Mouse (Mus musculus) lung, postnatal 0 days (tissue): ENCODE results near the gene Utp4. TPM values are rescaled to one million over a fixed set of nuclear protein-coding genes. Genes with fewer than 3 reads are reported as not detected.
A peak's percentile ranks its signal among the peaks of the same experiment; 100 is the strongest.

Experiments
- ATAC-seq: fragments of 200-750 bp; cut with Nextera tagmentation; 2 replicates; pipeline ENCODE4 v1.8.0; 2017; ENCODE audit warnings: moderate library complexity
- DNase-seq: peaks from one replicate; pipeline ENCODE4 v3.0.0-alpha.2; 2016; ENCODE audit warnings: low spot score
- H3K27ac ChIP-seq: fragments of 300-500 bp; sonication (generic); 2 replicates; pipeline ENCODE4 v1.5.1; 2014; ENCODE audit warnings: antibody characterized with exemption, mild to moderate bottlenecking, low read length, mixed read lengths
- H3K27me3 ChIP-seq: fragments of 300-500 bp; sonication (generic); replicated peaks from 2 replicates; pipeline ENCODE4 v1.6.1; 2014; ENCODE audit warnings: low read length, mixed read lengths; ENCODE audit not compliant: insufficient read depth
- H3K36me3 ChIP-seq: fragments of 300-500 bp; sonication (generic); 2 replicates; pipeline ENCODE4 v1.6.1; 2014; ENCODE audit warnings: low read length, mixed read lengths; ENCODE audit not compliant: insufficient read depth
- H3K4me1 ChIP-seq: fragments of 300-500 bp; sonication (generic); 2 replicates; pipeline ENCODE4 v1.6.1; 2014; ENCODE audit warnings: antibody characterized with exemption, low read depth, low read length, mixed read lengths; ENCODE audit not compliant: insufficient read depth
- H3K4me2 ChIP-seq: fragments of 300-500 bp; sonication (generic); replicated peaks from 2 replicates; pipeline ENCODE4 v1.6.1; 2014; ENCODE audit warnings: low read depth, mild to moderate bottlenecking, low read length, moderate library complexity, mixed read lengths
- H3K4me3 ChIP-seq: fragments of 300-500 bp; sonication (generic); 2 replicates; pipeline ENCODE4 v1.5.1; 2014; ENCODE audit warnings: low read depth, low read length
- H3K9ac ChIP-seq: fragments of 300-500 bp; sonication (generic); replicated peaks from 2 replicates; pipeline ENCODE4 v1.6.1; 2014; ENCODE audit warnings: low read depth, mild to moderate bottlenecking
- H3K9me3 ChIP-seq: fragments of 300-500 bp; sonication (generic); 2 replicates; pipeline ENCODE4 v1.6.1; 2016; ENCODE audit warnings: low read length, mixed read lengths
- CTCF ChIP-seq: IDR thresholded peaks from 2 replicates; pipeline ENCODE4 v1.5.1; 2016; ENCODE audit warnings: antibody characterized with exemption, mild to moderate bottlenecking
- EP300 ChIP-seq: IDR thresholded peaks from 2 replicates; pipeline ENCODE4 v1.6.1; 2016; ENCODE audit warnings: antibody characterized with exemption, mild to moderate bottlenecking, control low read depth
- WGBS: fragments of 180-500 bp; shearing (Covaris S2); extraction: QIAGEN DNeasy Blood & Tissue Kit; methylation state at CpG from one replicate; pipeline ENCODE4 v1.1.7; 2014; 5-methylcytosine and 5-hydroxymethylcytosine counted together
- polyA plus RNA-seq: library from polyadenylated mRNA; unstranded; fragments of >200 nt; fragmentation: Nextera tagmentation; extraction: Ambion mirVana; gene quantifications from 2 replicates; pipeline ENCODE4 v1.2.1, GENCODE M21; 2015

Utp4 gene
- polyA plus RNA-seq, 1 experiment from 2014 or later: 26.7 TPM

DNA sequence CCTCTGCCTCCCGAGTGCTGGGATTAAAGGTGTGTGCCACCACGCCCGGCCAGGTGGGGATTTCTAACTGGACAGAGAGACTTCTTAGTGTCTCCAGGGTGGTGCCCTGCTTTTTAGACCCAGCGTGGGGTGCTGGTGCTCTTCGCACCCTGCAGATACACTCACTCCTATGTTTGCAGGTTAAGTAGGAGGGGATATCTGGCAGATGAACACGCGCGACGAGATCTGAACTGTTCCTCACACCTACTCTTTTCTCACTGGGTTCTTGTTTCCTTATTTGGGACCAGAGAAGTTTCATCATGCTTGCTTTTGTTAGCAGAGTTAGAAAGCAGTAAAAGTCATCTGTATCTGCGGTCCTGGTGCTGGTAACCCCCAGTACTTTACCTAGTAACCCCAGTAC lies 20.2 kb downstream of the Utp4 start:
- Histone ChIP-seq H3K27ac (no peak overlapping the region), H3K9me3 (no peaks in the 10 kb centered on the region), H3K36me3 (peaks cover 18% of the 10 kb centered on the region; the same call in 1 of the 2 replicates), H3K9ac (no peak overlapping the region), H3K4me1 (no peaks in the 10 kb centered on the region), H3K4me3 (no peak overlapping the region), H3K4me2 (no peak overlapping the region), H3K27me3 (no peaks in the 10 kb centered on the region)
- DNase-seq (no peak), ATAC-seq (no peak)
- WGBS: 93% methylated on average over 10 of the region's 10 CpGs
- TF ChIP-seq EP300 (no peak), CTCF (no peak)

DNA sequence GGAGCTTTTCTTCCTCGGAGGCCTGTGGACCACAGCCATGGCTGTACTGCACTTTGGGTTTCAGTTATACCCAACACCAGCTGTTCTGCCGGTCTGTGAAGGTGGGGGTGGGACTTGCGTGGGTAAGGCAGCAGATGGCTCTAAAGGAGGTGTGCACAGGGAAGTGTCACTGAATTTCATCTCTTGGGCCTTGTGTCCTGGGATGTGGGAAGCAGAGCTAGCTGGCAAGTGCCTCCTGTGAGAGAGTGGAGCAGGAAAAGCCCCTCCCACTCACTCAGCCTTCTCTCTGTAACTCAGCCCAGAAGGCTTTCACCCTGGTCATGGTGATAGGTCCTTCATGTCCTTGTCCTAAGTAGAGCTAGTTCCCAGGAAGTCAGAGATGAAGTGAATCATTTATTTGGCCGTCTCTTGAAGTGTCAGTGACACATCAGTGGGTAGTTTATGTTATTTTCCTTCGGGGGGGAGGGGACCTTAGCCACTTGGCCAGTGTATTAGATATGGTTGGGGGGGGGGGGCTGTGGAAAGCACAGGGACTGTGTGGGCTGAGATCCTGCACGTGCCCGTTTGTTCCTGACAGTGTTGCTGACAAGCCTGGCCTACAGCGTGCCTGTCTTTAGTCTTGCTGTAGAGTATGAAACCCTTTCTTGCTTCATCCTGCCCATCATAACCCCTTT lies 26.4 kb downstream of the Utp4 start:
- WGBS: 70% methylated on average over 8 of the region's 8 CpGs
- Histone ChIP-seq H3K4me1 (no peaks in the 10 kb centered on the region), H3K9me3 (no peaks in the 10 kb centered on the region), H3K9ac (no peak overlapping the region), H3K4me2 (no peak overlapping the region), H3K4me3 (no peak overlapping the region), H3K36me3 (peaks cover 4% of the 10 kb centered on the region; the same call in 1 of the 2 replicates), H3K27ac (no peak overlapping the region), H3K27me3 (no peaks in the 10 kb centered on the region)
- TF ChIP-seq CTCF: no peak
- TF ChIP-seq EP300: peak; percentile 19; the same call in 1 of the 2 replicates
- DNase-seq (peak; percentile 39), ATAC-seq (peak; percentile 74)

GRCm38 (mm10) chr8:106920395-106920741 lies 26.9 kb downstream of the Utp4 start:
- peak; percentile 41 for TF ChIP-seq CTCF
- TF ChIP-seq EP300: no peak
- Histone ChIP-seq H3K4me2 (no peak overlapping the region), H3K36me3 (peaks cover 4% of the 10 kb centered on the region; the same call in 1 of the 2 replicates), H3K9me3 (no peaks in the 10 kb centered on the region), H3K27me3 (no peaks in the 10 kb centered on the region), H3K9ac (no peak overlapping the region), H3K4me3 (no peak overlapping the region), H3K27ac (no peak overlapping the region), H3K4me1 (no peaks in the 10 kb centered on the region)
- WGBS: 88% methylated on average over 5 of the region's 5 CpGs
- DNase-seq (no peak), ATAC-seq (no peak)

DNA sequence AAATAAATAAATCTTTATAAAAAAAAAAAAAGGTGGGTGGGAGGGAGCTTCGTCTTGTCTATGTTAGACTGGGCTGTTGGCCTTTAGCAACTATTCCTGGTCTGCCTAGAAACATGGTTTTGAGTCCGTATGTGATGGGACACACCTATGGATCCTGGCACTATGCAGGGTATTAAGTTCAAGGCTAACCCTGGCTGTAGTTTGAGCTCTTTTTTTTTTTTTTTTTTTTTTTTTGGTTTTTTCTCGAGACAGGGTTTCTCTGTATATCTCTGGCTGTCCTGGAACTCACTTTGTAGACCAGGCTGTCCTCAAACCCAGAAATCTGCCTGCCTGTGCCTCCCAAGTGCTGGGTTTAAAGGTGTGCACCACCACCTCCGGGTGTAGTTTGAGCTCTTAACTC lies 30.6 kb downstream of the Utp4 start:
- Histone ChIP-seq H3K27ac (no peak overlapping the region), H3K9me3 (no peaks in the 10 kb centered on the region), H3K4me1 (no peaks in the 10 kb centered on the region), H3K9ac (no peak overlapping the region), H3K4me2 (no peak overlapping the region), H3K36me3 (peaks cover 4% of the 10 kb centered on the region; the same call in 1 of the 2 replicates), H3K4me3 (no peak overlapping the region), H3K27me3 (no peaks in the 10 kb centered on the region)
- ATAC-seq: no peak
- WGBS: 90% methylated on average over 4 of the region's 4 CpGs
- TF ChIP-seq EP300: no peak
- no peak for TF ChIP-seq CTCF
- no peak for DNase-seq

DNA sequence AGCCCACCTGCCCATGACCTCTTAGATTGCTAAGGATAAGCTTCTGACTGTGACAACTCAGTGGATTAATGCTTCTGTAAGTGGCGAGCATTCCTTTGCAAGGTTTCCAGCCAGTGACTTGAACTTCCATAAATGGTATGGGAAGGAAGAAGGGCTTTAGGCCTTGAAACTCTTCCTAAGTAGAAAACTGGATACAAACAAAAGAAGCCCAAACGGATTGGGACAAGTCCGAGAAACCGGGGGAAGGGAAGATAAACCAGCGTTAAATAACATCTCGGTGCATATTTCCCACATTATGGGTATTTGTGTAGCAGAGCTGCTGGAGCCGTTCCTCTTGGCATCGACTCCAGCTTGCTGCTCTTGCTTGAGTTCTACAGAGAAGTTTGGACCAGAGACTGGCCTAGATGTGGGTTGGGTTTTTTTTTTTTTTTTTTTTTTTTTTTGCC lies 31.5 kb downstream of the Utp4 start:
- Histone ChIP-seq H3K9ac (no peak overlapping the region), H3K4me2 (no peak overlapping the region), H3K27me3 (no peaks in the 10 kb centered on the region), H3K9me3 (no peaks in the 10 kb centered on the region), H3K4me3 (no peak overlapping the region), H3K4me1 (no peaks in the 10 kb centered on the region), H3K36me3 (peaks cover 4% of the 10 kb centered on the region; the same call in 1 of the 2 replicates), H3K27ac (peak overlapping the region; percentile 47; the same call in 1 of the 2 replicates)
- 53% methylated on average over 8 of the region's 8 CpGs for WGBS
- DNase-seq (peak; percentile 28), ATAC-seq (no peak)
- no peak for TF ChIP-seq EP300
- TF ChIP-seq CTCF: no peak

DNA sequence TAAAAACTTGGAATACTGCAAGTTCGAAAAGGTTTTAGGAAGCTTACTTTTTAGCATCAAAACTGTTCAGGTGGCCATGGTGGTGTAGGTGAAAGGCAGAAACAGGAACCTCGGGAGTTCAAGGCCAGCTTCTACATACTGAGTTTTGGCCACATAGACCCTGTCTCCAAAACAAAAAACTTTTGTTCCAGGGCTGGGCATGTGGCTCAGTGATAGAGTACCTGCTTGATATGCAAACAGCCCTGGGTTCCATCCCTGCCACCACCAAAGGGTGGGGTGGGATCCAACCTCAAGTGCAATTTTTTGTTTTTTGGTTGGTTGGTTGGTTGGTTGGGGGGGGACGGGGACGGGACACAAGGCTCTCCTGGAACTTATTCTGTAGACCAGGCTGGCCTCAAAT lies 32.0 kb downstream of the Utp4 start:
- WGBS: 84% methylated on average over 4 of the region's 4 CpGs
- Histone ChIP-seq H3K36me3 (peaks cover 4% of the 10 kb centered on the region; the same call in 1 of the 2 replicates), H3K4me2 (no peak overlapping the region), H3K4me1 (no peaks in the 10 kb centered on the region), H3K4me3 (no peak overlapping the region), H3K9ac (no peak overlapping the region), H3K9me3 (no peaks in the 10 kb centered on the region), H3K27ac (no peak overlapping the region), H3K27me3 (no peaks in the 10 kb centered on the region)
- DNase-seq (no peak), ATAC-seq (no peak)
- TF ChIP-seq EP300: no peak
- TF ChIP-seq CTCF: no peak
